Mouse (Mus musculus) hindbrain, embryonic 10.5 days (tissue): ENCODE results near the gene Hddc2. TPM values are rescaled to one million over a fixed set of nuclear protein-coding genes. Genes with fewer than 3 reads are reported as not detected.

Experiments
- DNase-seq: peaks from one replicate; pipeline ENCODE4 v3.0.0-alpha.2; 2017; ENCODE audit warnings: low spot score
- H3K27ac ChIP-seq: fragments of 300-500 bp; sonication (generic); 2 replicates; pipeline ENCODE4 v1.5.1; 2016; ENCODE audit warnings: mild to moderate bottlenecking, moderate library complexity
- H3K27me3 ChIP-seq: fragments of 300-500 bp; sonication (generic); 2 replicates; pipeline ENCODE4 v1.6.1; 2016; ENCODE audit warnings: mild to moderate bottlenecking; ENCODE audit not compliant: poor library complexity, insufficient read depth, severe bottlenecking
- H3K36me3 ChIP-seq: fragments of 300-500 bp; sonication (generic); 2 replicates; pipeline ENCODE4 v1.6.1; 2016; ENCODE audit warnings: mild to moderate bottlenecking, moderate library complexity
- H3K4me1 ChIP-seq: fragments of 300-500 bp; sonication (generic); replicated peaks from 2 replicates; pipeline ENCODE4 v1.6.1; 2016; ENCODE audit warnings: mild to moderate bottlenecking
- H3K4me3 ChIP-seq: fragments of 300-500 bp; sonication (generic); 2 replicates; pipeline ENCODE4 v1.5.1; 2016; ENCODE audit warnings: mild to moderate bottlenecking, moderate library complexity
- H3K9me3 ChIP-seq: fragments of 300-500 bp; sonication (generic); 2 replicates; pipeline ENCODE4 v1.6.1; 2016; ENCODE audit warnings: mild to moderate bottlenecking, moderate library complexity
- WGBS: fragments of 180-500 bp; shearing (Covaris S2); methylation state at CpG from one replicate; pipeline ENCODE4 v1.1.7; 2016; 5-methylcytosine and 5-hydroxymethylcytosine counted together
- polyA plus RNA-seq: library from polyadenylated mRNA; unstranded; fragments of >200 nt; fragmentation: Nextera tagmentation; extraction: Ambion mirVana; gene quantifications from 2 replicates; pipeline ENCODE4 v1.2.1, GENCODE M21; 2016

Hddc2 gene
- 72.0 and 89.0 TPM in 2 replicates for polyA plus RNA-seq

- DNase-seq: peak; percentile 88
- Histone ChIP-seq H3K27ac (peak within 1 kb of the TSS; percentile 95), H3K4me1 (peaks cover 18% of the 10 kb centered on the region; the same call in 1 of the 2 replicates), H3K9me3 (no peaks in the 10 kb centered on the region), H3K36me3 (peaks cover 19% of the 10 kb centered on the region), H3K27me3 (no peaks in the 10 kb centered on the region), H3K4me3 (peak within 1 kb of the TSS; percentile 71)
- 4% methylated on average over 44 of the region's 44 CpGs for WGBS
Measured at GRCm38 (mm10) chr10:31312865-31313848, at the start of gene Hddc2. Gene Hddc2 (plus strand): TSS chr10:31313383.

- no peak overlapping the region for H3K27ac ChIP-seq
- H3K4me3 ChIP-seq: no peak overlapping the region
- 68% methylated on average over 2 of the region's 2 CpGs for WGBS
- no peak for DNase-seq
- no peaks in the 10 kb centered on the region for H3K36me3 ChIP-seq
- no peaks in the 10 kb centered on the region for H3K9me3 ChIP-seq
- H3K4me1 ChIP-seq: no peaks in the 10 kb centered on the region
- no peaks in the 10 kb centered on the region for H3K27me3 ChIP-seq
Measured at GRCm38 (mm10) chr10:31272738-31273137, 40.4 kb upstream of the Hddc2 start.

GRCm38 (mm10) chr10:31273171-31273570 lies 40.0 kb upstream of the Hddc2 start:
- Histone ChIP-seq H3K9me3 (no peaks in the 10 kb centered on the region), H3K27ac (no peak overlapping the region), H3K4me1 (no peaks in the 10 kb centered on the region), H3K36me3 (no peaks in the 10 kb centered on the region), H3K4me3 (no peak overlapping the region), H3K27me3 (no peaks in the 10 kb centered on the region)
- no peak for DNase-seq
- 76% methylated on average over 1 of the region's 1 CpGs for WGBS

- Histone ChIP-seq H3K27ac (no peak overlapping the region), H3K36me3 (no peaks in the 10 kb centered on the region), H3K27me3 (no peaks in the 10 kb centered on the region), H3K4me1 (no peaks in the 10 kb centered on the region), H3K9me3 (no peaks in the 10 kb centered on the region), H3K4me3 (no peak overlapping the region)
- no peak for DNase-seq
Measured at GRCm38 (mm10) chr10:31287787-31288186, 25.4 kb upstream of the Hddc2 start.

- no peaks in the 10 kb centered on the region for H3K27me3 ChIP-seq
- no peak for DNase-seq
- no peaks in the 10 kb centered on the region for H3K4me1 ChIP-seq
- 90% methylated on average over 4 of the region's 4 CpGs for WGBS
- no peak overlapping the region for H3K4me3 ChIP-seq
- H3K9me3 ChIP-seq: no peaks in the 10 kb centered on the region
- H3K27ac ChIP-seq: no peak overlapping the region
- no peaks in the 10 kb centered on the region for H3K36me3 ChIP-seq
Measured at GRCm38 (mm10) chr10:31288697-31289390, 24.3 kb upstream of the Hddc2 start.

GRCm38 (mm10) chr10:31295705-31296104 lies 17.5 kb upstream of the Hddc2 start:
- Histone ChIP-seq H3K4me1 (no peaks in the 10 kb centered on the region; the same call in 1 of the 2 replicates), H3K9me3 (no peaks in the 10 kb centered on the region), H3K27ac (no peak overlapping the region), H3K4me3 (no peak overlapping the region), H3K36me3 (no peaks in the 10 kb centered on the region), H3K27me3 (no peaks in the 10 kb centered on the region)
- WGBS: 45% methylated on average over 5 of the region's 5 CpGs
- no peak for DNase-seq

- no peak for DNase-seq
- WGBS: 60% methylated on average over 1 of the region's 1 CpGs
Measured at GRCm38 (mm10) chr10:31296458-31296857, 16.7 kb upstream of the Hddc2 start.

GRCm38 (mm10) chr10:31297106-31297505 lies 16.1 kb upstream of the Hddc2 start:
- Histone ChIP-seq H3K4me1 (no peaks in the 10 kb centered on the region; the same call in 1 of the 2 replicates), H3K4me3 (no peak overlapping the region), H3K9me3 (no peaks in the 10 kb centered on the region), H3K36me3 (no peaks in the 10 kb centered on the region), H3K27me3 (no peaks in the 10 kb centered on the region), H3K27ac (no peak overlapping the region)
- no peak for DNase-seq
- 78% methylated on average over 4 of the region's 4 CpGs for WGBS

More at GRCm38 (mm10) chr10:31296458-31296857, 16.7 kb upstream of the Hddc2 start:
- H3K27me3 ChIP-seq: no peaks in the 10 kb centered on the region
- no peak overlapping the region for H3K27ac ChIP-seq
- H3K4me3 ChIP-seq: no peak overlapping the region
- H3K9me3 ChIP-seq: no peaks in the 10 kb centered on the region
- H3K4me1 ChIP-seq: no peaks in the 10 kb centered on the region; the same call in 1 of the 2 replicates
- no peaks in the 10 kb centered on the region for H3K36me3 ChIP-seq

- 60% methylated on average over 2 of the region's 2 CpGs for WGBS
- H3K4me3 ChIP-seq: no peak overlapping the region
- H3K9me3 ChIP-seq: no peaks in the 10 kb centered on the region
- no peak for DNase-seq
- no peaks in the 10 kb centered on the region for H3K36me3 ChIP-seq
- H3K4me1 ChIP-seq: no peaks in the 10 kb centered on the region; the same call in 1 of the 2 replicates
- no peaks in the 10 kb centered on the region for H3K27me3 ChIP-seq
- H3K27ac ChIP-seq: no peak overlapping the region
Measured at GRCm38 (mm10) chr10:31298263-31298662, 14.9 kb upstream of the Hddc2 start.

GRCm38 (mm10) chr10:31298921-31299574 lies 14.1 kb upstream of the Hddc2 start:
- WGBS: 46% methylated on average over 6 of the region's 6 CpGs
- Histone ChIP-seq H3K27me3 (no peaks in the 10 kb centered on the region), H3K36me3 (no peaks in the 10 kb centered on the region), H3K4me3 (no peak overlapping the region), H3K9me3 (no peaks in the 10 kb centered on the region), H3K27ac (no peak overlapping the region), H3K4me1 (no peaks in the 10 kb centered on the region; the same call in 1 of the 2 replicates)
- peak; percentile 51 for DNase-seq

- no peaks in the 10 kb centered on the region for H3K36me3 ChIP-seq
- no peak for DNase-seq
- 80% methylated on average over 1 of the region's 1 CpGs for WGBS
Measured at GRCm38 (mm10) chr10:31300292-31300691, 12.9 kb upstream of the Hddc2 start.

GRCm38 (mm10) chr10:31303446-31303845 lies 9.7 kb upstream of the Hddc2 start:
- no peaks in the 10 kb centered on the region for H3K4me1 ChIP-seq
- 95% methylated on average over 2 of the region's 2 CpGs for WGBS
- no peak overlapping the region for H3K4me3 ChIP-seq
- no peaks in the 10 kb centered on the region for H3K36me3 ChIP-seq
- no peaks in the 10 kb centered on the region for H3K9me3 ChIP-seq
- H3K27me3 ChIP-seq: no peaks in the 10 kb centered on the region
- DNase-seq: no peak
- no peak overlapping the region for H3K27ac ChIP-seq

More at GRCm38 (mm10) chr10:31300292-31300691, 12.9 kb upstream of the Hddc2 start:
- Histone ChIP-seq H3K27me3 (no peaks in the 10 kb centered on the region), H3K4me3 (no peak overlapping the region), H3K4me1 (no peaks in the 10 kb centered on the region; the same call in 1 of the 2 replicates), H3K27ac (no peak overlapping the region), H3K9me3 (no peaks in the 10 kb centered on the region)
